Mouse (Mus musculus) left cerebral cortex, postnatal 25 days (tissue): ENCODE measurements around the gene Tdrd9. TPM values are rescaled to one million over a fixed set of nuclear protein-coding genes. Genes with fewer than 3 reads are reported as not detected.
"Not testable (repeated sequence)": the region's sequence is repeated elsewhere in the genome, so short reads cannot be mapped to it uniquely, and the experiment has no call there.

Source experiments
- DNase-seq, 2 experiments: peaks; one replicate each; pipeline ENCODE4 v3.0.0; 2022; ENCODE audit warnings: low spot score in 2 of 2, mixed read lengths in 1 of 2
- intact Hi-C: fragments of 180-260 bp; cut with DNase I; formaldehyde crosslinking; loops from one replicate; pipeline ENCODE4 v1.15.1; 2025
- total RNA-seq, 2 experiments: library from RNA; stranded (reverse); gene quantifications; 2 replicates each; pipeline ENCODE4 v1.2.3; 2021

Tdrd9 gene
- total RNA-seq = under 1 TPM; 0.28 to 0.85 TPM

DNA sequence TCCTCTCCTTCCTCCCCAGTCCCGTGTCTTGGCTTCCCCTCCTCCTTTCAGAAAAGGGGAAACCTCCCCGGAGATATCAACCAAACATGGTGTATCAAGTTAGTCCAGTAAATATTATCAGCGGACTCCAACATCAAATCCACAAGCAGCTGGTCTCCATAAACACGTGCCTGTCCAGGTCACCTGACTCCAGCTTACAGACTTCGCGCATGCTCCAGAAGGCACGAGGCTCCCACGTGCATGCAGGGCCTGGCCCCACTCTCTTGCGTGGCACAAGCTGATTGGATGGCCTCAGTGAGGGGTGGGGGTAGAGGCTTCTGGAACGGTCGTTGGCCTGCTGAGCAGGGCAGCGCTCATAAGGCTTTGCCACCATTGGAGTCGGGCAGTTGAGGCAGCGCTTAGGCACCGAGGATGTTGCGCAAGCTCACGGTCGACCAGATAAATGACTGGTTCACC lies at the start of gene Tdrd9:
Tdrd9 (plus strand) TSS at position 329 of the 456 bp plus-strand sequence.
- DNase-seq = no peak
- intact Hi-C loops = no loop called here

DNA sequence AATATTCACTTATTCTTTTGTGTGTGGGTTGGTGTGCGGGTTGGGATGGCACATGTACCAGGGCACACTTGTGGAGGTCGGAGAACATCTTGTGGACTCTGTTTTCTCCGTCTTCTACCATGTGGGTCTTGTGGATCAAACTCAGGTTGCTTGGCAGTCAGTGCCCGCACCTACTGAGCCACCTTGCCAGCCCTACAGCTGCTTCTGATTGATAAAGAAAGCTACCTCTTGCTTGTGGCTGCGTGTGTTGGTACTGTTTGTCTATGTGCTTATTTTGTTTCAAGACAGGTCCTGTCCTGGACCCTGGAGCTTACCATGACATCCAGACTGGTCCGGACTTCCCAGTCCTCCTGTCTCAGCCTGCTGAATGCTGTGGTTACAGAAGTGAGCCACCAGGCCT lies 48.2 kb upstream of the Tdrd9 start:
- intact Hi-C loops = no loop called here
- DNase-seq = no peak

DNA sequence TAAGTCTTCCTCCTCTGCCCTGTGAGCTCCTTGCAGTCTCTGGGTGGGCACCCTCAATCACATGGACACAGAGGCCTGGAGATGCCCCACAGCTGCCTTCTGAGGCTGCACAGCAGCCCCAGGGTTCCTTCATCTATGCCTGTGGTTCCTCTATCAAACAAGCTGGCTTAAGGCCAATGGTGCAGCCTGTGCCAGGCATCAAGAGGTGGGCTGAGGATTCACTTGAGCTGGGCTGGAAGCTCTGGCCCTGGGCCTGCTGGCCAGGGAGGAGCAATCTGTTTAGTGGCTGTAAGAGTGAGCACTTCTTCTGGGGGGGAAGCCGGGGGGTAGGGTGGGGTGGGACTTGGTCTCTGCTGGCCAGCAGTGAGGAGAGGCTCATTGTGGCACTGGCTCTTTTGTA lies 44.0 kb upstream of the Tdrd9 start:
- peak in 1 of 2 experiments; percentile 21 for DNase-seq
- intact Hi-C loops = no loop called here

DNA sequence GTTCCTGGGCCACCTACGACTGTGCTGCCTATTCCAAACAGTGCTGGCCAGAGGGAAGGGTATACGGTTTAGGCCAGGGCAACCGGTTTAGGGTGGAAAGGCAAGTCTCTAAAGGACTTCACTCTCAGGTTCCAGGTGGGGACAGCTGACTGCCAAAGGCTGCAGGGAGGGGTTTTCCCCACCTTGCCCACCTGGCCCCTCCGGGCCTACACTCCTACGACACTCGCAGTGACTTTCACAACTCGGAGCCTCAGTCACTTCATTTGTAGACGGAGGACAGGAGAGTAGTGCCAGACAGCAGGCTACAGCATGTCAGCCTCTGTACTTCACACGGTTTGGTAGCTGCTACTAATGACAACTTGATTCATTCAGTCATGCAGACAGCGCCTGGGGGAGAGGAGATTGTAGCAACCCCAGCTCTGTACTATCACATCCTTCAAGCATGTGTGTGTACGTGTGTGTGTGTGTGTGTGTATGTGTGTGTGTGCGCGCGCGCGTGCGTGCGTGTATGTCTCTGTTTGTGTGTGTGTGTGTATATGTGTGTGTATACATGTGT lies 42.9 kb upstream of the Tdrd9 start:
- no peak for DNase-seq
- intact Hi-C loops = no loop called here

DNA sequence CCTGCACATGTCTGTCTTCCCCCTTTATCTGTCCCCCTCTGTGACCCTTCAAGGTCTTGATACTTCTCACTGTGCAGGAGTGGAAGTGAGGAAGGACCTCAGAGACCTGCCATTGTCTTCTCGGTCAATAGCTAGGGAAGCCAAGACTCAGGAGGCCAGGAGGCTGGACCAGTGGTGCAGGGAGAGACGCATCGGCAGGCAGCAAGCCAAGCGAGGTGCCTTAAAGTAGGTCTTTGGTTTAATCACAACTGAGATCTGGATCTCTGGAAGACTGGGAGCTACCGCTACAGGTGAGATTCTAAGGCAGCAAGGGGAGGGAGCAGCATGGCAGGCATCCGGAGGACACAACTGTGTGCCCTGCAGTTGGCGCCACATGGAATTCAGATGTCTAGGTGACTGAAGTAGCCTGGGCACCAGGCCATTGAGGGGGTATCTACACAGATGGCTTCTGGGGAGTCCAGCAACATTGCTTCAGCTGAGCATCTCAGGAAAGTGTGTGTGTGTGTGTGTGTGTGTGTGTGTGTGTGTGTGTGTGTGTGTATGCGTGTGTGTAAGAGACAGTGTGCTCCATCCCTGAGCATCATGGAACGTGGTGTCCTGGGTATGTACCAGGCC lies 39.8 kb upstream of the Tdrd9 start:
- no peak for DNase-seq
- intact Hi-C loops = no loop called here

DNA sequence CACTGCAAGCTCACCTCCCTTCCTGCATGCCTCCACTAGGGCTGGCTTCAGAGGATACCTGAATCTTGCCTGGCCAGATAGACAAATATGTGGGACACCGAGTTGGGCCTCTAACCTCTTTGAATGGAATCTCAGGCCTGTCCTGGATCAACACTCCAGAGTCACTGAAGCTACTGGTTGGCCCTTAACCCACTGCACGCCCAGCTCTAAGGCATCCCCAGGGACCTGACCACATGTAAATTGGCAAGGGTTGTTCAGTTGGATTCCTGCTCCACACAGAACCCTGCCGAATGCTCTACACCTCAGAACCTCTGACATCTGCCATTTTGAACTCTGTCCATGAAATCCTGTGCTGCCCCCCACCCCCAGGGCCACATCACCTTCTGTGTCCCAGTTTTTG lies 38.8 kb upstream of the Tdrd9 start:
- intact Hi-C loops = no loop called here
- DNase-seq = no peak

DNA sequence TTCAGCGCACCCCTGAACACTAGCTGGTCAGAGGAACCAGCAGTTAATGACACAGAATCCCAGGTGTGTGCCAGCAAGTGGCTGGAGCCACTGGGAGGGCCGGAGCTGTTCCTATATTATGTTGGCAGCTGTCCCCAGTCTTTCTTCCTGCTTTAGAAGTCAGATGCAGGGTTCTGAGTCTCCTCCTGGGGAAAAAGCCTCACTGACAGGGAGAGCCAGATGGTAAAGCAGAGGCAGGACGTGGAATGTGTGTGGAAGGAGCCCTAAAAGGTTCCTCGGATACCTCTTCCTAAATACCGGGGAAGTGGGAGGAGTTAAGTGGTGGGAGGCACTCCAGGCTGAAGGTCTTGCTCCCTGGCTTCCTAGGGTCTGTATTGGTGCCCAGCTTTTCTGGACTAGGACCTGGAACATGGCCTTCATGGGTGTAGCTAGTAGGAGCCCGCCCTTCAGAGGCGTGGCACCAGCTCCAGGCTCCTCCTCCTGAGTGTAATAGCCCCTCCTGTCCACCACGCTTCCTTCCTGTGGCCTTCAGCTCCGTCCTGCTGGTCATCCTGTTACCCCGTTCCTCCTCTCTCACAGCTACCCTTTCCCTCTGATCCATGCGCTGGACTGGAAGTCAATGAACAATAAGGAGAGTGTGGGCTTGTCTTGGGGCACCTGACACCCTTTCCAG lies 38.2 kb upstream of the Tdrd9 start:
- intact Hi-C loops = no loop called here

DNA sequence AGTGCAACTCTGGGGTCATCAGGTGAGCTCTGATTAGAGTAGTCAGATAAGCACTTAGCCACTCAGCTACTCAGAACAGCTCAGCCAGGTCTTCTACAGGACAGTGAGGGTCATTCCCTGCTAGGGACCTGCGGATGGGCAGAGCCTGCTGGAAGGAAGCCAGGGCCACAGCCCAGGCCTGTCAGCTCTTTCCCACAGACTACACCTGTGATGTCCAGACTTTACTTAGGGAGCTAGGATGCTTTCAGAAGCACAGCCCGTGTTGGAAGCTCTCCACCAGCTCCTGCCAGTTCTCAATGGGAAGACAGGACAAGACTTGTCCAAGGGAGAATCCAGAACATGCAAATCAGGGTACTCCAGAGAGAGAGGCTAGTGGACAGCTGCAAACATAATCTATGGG lies 37.4 kb upstream of the Tdrd9 start:
- DNase-seq = no peak

More for the DNA sequence above, 38.2 kb upstream of the Tdrd9 start:
- DNase-seq = peak in 1 of 2 experiments; percentile 55

DNA sequence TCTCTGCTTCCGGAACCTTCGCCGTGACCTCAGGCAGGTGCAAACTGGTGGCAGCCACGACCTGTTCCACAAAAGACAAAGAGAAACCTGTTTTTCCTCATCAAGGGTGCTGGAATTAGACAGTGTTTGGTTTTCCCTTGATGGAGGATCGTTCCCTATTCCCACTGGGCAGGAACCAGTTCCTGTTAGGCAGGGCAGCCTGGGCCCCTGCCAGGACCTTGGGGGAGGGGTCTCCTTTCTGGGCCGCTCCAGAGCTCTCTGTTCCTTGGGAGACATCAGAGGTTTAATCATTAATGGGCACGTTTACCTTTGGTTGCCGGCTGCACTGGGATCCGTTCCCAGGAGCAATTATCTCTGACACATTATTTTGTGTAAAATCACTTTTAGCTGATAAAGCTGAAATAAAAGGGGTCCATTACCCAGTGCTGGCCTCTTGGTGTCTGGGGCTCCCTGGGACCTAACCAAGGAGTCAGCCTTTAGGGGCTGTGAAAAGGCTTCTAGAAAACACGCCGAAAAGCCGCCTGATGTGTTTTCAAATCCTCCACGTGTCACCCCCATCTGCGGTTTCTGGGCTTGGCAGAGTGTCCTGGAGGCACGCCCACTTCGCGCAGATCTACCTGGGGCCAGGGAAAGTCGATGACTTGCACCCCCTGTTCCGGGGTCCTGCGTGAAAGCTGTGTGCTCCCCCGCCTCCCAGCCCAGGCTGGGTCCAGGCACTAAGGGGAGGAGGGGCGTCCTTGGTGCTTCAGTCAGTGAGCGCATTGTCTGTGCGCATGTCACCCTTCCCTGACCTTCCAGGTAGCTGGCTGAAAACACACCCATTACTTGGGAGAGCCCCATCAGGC lies 34.4 kb upstream of the Tdrd9 start:
- intact Hi-C loops = loop anchor here (2.0 kb wide), 1 partner anchor 20 kb away; no protein-coding TSS in a partner anchor
- no peak for DNase-seq

More for the DNA sequence above, 37.4 kb upstream of the Tdrd9 start:
- intact Hi-C loops = no loop called here

DNA sequence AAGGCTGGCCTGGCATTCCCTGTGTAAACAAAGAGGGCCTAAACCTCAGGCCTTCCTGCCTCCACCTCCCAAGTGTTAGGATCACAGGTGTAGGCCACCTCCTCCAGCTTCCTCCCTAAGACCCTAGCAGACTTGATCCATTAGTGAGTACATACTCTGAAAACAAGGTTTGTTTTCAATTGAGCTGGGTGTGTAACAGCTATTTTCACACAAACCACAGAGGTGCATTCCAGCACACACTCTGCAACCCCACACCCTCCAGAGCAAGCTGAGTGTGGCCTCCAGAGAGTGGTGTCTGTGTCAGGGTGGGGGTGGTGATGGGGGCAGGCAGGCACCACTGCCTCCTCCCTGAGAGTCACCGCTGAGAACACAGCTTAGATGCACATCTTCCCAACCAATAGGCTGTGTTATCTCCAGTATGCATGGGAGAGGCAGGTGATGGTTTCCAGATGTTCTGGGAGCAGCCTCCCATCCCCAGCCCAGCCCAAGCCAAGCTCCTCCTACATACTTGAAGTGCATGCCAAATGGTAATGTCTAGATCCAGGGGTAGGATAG lies 32.7 kb upstream of the Tdrd9 start:
- DNase-seq = no peak
- intact Hi-C loops = no loop called here

DNA sequence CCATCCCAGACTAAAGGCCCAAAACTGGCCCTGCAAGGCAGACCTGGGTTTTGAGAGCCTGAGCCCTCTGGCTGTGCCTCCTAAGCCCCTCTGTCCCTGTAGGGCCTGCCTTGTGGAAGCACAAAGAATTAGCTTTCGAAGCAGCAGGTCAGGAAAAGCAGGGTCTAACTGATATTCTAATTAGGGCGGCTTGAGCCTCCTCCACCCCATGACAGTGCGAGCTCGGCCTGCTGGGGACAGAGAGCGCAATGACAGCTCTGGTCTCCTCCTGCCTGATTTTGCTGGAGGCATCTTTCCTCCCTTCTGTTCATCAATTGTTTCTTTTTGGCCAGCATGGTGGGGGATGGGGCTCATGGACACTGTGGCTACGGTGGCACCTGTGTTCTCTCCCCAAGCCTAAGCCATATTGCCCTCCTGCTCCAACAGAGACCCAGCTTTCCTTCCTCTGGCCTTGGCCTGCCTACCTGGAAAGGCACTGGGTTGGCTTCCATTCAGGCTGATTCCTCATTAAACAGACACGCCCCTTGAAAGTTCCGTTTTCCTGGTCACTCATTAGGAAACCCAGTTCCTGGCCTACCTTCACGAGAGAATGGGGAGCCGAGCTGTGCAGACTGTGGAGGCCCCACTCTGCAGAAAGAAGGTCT lies 27.8 kb upstream of the Tdrd9 start:
- no peak for DNase-seq
- intact Hi-C loops = no loop called here

DNA sequence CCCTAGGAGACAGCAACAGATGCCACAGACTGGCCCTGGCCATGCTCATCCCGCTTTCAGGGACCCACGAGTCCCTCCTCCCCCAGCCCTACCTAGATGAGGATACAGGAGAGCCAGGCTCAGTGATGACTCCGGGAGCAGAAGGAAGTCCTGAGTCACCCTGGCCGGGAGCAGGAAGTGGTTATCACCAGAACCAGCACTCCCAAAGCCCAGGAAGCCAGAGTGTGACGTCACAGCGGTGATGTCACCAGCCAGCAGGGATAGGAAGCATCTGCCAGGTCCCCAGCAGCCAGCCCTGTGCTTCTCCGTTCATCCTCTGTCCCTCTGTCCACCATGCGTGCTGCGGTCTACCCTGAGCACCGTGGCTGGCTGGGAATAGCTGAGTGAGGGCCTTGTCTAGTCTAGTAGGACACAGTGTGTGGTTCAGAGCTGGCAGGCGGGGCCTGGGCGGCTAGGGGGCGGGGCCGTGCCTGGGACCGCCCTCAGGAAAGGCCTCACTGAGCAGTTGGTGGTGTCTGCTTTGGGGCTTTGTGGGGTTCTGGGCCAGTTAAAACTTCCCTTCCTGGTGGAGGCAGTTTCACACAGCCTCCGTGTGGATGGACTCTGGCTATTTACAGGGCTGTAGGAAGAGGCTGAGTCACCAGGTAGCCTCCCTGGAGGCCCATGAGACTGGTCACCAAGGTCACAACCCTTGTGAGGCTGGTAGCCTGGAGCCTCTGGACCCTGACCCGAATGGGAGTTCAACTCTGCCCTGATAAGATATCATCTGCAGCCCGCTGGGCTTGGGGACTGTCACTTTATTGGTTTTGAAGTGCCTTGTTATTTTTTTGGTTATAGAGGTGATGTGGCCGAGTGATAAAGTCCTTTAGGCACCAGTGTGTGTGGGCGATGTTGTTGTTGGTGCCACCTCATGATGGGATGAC lies 27.0 kb upstream of the Tdrd9 start:
- intact Hi-C loops, DNase-seq: not testable (repeated sequence)

DNA sequence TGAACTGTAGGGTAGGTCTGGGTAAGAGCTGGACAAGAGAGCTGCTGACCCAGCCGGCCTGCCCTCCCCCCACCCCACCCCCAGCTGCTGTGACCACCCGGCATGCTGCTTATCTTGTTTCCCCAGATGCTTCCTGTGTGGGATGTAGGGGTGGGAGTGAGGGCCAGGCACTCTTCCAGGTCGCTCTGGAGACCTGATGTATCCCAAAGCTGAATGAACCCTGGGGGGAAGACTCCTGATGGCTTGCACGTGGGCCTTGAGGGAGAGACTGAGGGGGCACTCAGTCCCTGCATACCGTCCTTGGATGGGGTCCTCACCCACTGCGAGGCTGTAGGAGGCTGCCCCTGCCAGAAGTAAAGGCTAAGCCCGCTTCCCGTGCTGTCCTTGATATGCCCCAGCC lies 26.2 kb upstream of the Tdrd9 start:
- DNase-seq = no peak
- intact Hi-C loops = no loop called here

DNA sequence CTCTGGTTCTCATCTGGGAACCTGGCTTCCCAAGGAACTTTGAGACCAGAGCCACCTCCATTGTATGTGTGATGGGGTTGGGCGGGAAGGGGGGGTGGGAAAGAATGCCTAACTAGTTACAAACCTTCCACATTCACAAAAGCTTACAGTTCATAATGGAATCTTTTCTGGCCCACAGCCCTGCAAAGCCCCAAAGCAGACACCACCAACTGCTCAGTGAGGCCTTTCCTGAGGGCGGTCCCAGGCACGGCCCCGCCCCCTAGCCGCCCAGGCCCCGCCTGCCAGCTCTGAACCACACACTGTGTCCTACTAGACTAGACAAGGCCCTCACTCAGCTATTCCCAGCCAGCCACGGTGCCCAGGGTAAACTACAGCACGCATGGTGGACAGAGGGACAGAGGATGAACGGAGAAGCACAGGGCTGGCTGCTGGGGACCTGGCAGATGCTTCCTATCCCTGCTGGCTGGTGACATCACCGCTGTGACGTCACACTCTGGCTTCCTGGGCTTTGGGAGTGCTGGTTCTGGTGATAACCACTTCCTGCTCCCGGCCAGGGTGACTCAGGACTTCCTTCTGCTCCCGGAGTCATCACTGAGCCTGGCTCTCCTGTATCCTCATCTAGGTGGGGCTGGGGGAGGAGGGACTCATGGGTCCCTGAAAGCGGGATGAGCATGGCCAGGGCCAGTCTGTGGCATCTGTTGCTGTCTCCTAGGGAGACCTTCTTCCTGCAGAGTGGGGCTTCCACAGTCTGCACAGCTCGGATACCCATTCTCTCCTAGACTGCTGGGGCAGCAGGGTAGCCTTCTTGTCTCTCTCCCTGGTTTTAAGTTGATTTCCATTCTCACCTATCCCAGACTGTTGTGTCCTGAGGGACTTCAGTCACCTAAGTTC lies 25.3 kb upstream of the Tdrd9 start:
- DNase-seq = not testable (repeated sequence)
- intact Hi-C loops = loop anchor here (1.0 kb wide), 1 partner anchor 68 kb away; no protein-coding TSS in a partner anchor

DNA sequence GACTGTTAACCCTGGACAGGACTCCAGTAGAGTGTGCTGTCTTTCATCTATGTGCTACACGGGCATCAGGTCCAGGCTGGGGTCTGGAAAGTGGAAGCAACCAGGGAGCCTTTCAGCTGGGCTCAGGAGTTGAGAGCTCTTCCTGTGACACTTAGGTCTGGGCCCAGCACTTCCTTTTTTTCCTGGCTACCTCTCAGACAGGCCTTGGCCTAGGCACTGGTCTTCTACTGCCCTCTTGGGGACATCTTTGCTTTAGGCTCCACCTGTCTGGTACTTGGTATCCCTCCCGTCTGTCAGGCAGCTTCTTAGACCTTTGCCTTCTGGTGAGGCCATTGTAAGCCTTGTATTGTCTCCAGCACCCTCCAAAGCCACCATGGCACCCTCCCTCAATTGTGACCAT lies 24.6 kb upstream of the Tdrd9 start:
- DNase-seq = peak; percentile 31 to 55

DNA sequence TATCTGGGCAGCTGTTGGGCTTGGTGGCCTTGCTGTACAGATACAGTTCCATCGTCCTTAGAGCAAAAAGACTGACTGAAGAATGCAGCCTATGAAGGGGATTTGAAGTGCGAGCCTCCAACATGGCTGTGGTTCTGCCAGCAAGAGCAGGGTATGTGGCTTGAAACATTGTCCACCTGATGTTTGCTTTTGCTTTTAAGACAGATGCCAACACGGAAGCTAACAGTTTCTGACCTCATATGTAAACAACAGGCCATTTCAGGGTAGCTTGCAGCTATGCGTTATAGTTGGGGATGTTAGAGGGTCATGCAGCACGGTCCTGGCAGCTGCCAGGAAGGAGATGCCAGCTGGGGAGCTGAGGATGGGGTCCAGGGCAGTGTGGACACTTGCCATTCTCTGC lies 20.9 kb upstream of the Tdrd9 start:
- no peak for DNase-seq
- intact Hi-C loops = no loop called here

More for the DNA sequence above, 24.6 kb upstream of the Tdrd9 start:
- intact Hi-C loops = loop anchor here (1.0 kb wide), 1 partner anchor 68 kb away; no protein-coding TSS in a partner anchor

DNA sequence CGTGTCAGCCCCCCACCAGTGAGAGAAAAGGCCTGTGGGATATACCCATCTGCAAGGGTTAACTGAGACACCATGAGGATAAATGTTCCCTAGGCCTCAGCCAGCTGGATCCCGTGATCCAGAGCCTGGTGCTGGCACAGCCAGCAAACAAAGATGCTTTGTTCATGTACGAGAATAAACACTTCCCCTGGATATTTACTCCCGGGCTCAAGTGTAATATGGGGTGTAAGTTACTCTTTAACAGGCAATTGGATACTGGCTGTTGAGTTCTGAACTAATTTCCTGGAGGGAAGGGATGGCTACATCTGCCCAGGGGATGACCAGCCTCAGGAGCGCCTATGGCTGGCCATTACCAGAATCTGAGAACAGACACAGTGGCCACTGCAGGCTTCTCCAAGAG lies 19.7 kb upstream of the Tdrd9 start:
- intact Hi-C loops = no loop called here
- no peak for DNase-seq
